Mouse (Mus musculus) heart, adult 2 months (tissue): ENCODE data around the gene Ttll7.

ENCODE experiments used
- CTCF ChIP-seq: fragments of 200-600 bp; IDR thresholded peaks from 2 replicates; pipeline ENCODE4 v1.8.1; 2022; ENCODE audit warnings: antibody characterized with exemption, mild to moderate bottlenecking, moderate library complexity
- EP300 ChIP-seq: fragments of 200-500 bp; IDR thresholded peaks from 2 replicates; pipeline ENCODE4 v1.6.1; 2011; ENCODE audit warnings: low read depth, low read length, control low read depth; ENCODE audit not compliant: insufficient read depth

- peak; percentile 96 for TF ChIP-seq CTCF
- peak; percentile 59; the same call in 1 of the 2 replicates for TF ChIP-seq EP300
Measured at GRCm38 (mm10) chr3:146914798-146915197, 62.6 kb downstream of the Ttll7 start.
